Mouse (Mus musculus): ENCODE measurements around the gene Ube2h.
A peak's percentile ranks its signal among the peaks of the same experiment; 100 is the strongest.

Ube2h gene

DNA sequence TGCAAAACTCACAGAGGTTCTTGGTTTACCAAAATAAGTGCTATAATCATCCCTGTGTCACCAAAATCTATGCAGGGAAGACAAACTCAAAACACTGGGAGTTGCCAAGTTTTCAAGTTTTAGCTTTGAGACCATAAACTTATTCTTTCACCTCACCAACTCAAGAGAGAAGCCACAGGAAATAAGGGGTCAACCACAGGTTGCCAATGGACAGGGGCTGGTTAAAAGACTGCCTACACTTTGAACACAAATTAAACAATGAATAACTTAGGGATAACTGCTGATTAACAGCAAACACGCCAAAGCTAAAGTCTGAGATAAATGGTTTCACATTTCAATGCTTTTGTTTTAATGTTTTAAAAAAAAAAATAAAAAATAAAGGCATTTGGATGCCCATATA lies 5.2 kb downstream of the Ube2h start:
- DNase-seq = no peak

DNA sequence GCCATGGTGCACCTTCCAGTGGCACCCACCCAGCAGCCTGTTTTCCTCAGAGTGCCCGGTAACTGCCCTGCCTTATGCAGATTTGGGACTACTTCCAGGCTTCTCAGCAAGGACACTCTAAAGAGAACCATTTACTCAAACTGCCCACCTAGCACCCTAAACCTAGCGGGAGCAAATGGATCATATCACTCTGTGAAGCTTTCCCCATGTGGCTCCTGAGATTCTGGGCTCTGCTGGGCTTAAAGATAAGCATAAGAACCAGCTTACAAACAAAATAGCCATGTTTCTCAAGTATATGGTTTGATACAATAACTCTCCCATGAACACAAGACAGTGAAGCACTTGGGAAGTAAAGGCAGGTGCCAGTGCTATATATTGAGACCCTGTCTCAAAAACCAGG lies 11.8 kb downstream of the Ube2h start:
- DNase-seq = no peak

DNA sequence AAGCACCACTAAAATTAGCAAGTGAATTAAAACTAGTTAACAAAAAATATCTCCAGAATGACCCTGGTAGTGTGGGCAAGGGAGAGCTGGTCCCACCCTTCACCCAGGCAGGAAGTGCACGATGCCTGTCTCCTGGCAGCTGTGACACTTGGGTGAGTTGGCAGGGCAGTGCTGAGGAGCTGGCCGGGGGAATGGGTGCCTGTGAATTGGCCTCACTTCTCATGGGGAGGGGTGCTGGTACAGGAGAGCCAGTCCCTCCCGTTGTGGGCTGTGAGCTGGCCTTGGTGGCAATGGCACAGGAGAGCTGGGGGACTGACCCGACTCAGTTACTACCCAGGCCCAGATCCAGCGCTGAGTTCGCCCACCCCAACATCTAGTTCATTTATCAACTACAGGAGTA lies 16.4 kb downstream of the Ube2h start:
- DNase-seq = peak; percentile 40 to 43

DNA sequence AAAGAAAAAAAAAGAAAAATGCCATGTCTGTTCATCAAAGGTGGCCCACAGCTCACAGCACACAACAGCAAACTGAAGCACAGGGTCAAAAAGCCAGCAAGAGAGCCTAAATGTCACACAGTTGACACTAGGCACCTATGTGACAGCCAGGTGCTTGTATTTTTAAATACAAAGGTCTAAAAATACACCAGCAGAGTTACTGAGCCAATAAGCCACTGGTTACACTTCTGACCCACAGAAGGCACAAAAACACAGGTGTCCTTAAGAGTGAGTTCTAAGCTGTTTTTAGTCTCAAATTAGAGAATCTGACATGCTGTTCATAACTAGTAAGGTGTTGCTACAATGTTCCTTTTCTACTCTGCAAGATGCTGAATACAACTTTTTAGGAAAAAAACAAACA lies 17.7 kb downstream of the Ube2h start:
- no peak for DNase-seq

DNA sequence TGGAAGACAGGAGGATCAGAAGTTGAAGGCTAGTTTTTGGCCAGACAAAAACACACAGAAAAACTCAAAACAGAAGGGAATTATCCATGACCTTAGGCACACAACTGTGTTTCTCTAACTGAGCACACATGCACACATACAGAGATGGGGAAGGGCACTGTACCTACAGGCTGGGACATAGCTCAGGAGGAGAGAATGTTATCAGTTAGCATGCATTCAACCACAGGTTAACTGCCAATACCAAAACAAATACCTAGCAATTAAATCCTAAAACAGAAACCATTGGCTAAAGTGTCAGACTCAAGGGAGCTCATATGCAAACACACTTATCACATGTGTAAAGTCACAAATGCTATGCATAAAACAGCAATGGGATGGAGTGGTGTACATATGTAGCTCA lies 20.2 kb downstream of the Ube2h start:
- no peak for DNase-seq

DNA sequence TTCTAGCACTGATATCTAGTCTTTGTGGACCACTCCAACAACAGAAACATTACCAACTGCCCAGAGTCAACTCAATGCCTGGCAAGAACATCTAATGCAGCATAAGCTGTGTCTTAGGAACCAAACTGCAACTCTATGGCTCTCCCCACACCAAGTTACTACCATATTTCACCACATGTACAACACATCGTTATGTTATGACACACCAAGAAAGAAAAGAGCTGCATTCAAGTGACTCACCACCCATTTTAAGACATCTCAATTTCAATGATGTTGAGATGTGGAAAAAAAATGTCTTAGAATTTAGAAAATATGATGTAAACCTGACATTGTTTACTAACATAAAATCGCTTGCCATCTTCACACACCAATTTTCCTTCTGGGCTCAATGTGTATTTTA lies 22.0 kb downstream of the Ube2h start:
- no peak for DNase-seq

DNA sequence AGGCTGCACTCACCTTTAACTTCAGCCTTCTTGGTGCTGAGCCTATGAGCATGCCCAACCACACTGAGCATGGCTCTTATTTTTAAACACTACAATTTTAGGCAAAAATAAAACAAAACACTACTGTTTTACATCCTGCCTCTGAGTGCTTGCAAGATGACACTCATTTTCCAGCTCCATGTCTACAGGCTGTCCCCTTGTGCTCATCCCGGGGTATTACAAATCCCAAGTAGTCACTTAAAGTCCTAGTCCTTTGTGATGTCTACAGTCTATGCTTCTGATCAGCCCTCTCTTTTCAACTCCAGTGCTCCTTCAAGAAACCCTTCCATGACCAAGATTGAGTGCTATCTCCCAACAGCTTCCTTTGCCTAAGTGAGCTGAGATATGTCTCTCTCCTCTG lies 26.0 kb downstream of the Ube2h start:
- DNase-seq = no peak

DNA sequence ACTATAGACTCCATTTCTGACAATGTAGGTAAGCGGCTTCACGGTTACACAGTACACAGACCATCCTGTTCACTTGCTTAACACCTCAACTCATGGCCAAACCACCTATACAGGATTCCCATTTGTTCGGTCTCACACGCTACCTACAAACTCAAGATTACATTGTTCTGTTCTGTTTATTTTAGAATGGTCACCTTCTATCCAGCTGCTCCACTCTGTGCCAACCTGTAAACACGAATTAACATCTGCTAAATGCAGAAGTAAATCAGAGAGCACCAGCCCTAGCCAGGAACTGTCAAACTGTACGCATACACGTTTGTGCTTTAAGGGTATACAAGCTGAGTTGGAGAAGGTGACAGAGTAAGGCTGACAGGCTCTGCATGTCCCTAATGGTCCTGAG lies 27.5 kb downstream of the Ube2h start:
- DNase-seq = no peak

DNA sequence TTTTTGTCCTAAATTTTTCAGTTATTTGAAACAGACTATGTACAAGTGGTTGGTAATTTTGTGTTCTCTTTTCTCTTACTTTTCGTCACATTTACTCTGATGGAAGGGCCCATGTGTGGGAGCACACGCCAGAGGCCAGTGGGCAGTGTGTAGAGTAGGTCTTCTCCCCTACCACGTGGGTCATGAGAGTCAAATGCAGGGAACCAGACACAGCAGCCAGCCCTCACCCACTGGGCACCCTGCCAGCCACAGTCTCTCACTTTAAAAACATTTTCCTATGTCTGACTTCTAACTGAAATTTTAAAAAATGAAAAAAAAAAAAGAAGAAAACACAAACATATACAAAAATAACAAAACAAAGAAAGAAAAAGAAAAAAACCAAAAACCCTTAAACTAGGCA lies 28.0 kb downstream of the Ube2h start:
- DNase-seq = no peak

DNA sequence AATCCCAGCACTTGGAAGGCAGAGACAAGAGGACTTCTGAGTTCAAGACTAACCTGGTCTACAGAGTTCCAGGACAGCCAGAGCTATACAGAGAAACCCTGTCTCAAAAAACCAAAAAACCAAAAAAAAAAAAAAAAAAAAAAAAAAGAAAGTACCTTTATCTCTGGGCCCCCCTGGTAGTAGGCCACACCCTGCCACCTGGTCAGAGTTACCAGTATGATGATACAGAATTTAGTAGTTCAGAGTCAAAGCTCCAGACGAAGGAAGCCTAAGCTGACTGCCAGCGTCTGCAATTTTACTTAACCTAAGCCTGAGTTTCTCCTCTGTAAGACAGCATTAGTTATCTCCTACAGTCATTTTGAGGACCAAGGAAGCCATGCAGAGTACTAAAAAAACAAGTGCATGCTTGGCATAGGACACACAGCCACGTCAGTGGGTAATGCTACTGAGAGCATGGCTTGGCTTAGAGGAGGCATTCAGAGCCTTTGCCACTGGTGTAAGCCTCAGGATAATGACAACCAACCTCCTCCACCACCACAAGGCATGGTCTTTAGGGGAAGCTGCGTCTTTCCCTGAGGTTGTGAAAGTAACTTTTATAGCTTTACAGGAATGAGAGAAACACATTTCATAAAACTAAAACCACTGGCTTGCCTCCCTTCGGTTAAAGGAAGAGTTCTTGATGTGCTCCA lies 29.0 kb downstream of the Ube2h start:
- no peak for DNase-seq

DNA sequence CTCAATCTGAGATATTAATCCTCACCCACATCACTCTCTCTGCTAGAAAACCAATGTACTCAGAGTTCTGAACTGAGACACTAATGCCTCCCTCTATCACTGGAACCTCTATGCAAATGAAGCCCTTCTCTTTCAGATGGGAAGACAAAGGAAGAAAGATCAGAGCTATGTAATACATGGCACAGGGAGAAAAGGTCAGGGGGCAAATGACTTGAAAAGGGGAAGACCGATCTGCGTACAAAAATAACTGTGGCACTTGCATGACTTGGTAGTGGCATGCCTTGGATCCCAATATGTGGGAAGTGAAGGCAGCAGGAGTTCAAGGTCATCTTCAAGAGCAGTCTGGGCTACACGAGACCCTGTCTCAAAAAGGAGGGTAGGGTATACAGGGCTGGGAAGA lies 31.4 kb downstream of the Ube2h start:
- no peak for DNase-seq

DNA sequence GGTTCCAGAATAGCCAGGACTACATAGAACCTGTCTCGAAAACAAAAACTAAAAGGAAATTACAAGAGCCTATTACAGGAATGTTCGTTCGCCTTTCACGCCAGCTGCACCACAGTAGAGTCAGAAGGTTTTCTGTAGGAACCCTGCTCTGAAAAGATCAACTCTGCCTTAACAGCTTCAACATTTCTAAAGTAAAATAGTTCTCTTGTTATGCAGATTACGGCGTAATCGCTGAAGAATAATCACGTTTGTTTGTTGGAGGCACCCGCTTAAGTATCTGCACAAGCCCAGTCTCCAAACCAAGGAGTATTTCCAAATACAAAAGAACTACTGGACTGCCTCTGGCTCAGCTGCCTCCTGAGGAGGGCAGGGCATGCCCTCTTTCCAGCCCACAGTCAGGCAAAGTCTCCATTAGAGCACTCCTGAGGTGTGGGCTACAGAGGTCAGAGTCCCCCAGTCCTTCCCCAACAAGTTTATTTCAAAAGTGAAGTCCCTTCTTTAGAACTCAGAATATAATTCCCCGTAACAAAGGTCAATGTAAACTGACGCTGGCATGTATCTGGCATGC lies 31.9 kb downstream of the Ube2h start:
- no peak for DNase-seq

DNA sequence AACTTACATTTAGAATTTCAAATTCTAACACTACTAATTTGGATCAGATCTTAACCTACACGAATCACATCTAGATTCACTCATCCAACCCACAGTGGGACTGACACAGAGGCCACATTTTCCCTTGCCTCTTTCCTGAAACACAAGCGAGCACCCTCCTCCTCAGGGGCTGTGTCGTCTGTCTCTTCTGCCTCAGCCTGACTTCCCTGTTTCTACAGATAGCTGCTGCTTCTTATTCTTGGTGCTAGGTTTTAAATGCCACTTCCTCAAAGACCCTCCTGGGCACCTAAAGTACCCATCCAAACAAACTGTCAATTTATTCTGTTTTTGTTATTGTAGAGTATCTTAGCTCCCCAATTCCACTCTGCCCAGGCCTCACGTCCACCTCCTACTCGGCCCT lies 34.5 kb downstream of the Ube2h start:
- DNase-seq = no peak

DNA sequence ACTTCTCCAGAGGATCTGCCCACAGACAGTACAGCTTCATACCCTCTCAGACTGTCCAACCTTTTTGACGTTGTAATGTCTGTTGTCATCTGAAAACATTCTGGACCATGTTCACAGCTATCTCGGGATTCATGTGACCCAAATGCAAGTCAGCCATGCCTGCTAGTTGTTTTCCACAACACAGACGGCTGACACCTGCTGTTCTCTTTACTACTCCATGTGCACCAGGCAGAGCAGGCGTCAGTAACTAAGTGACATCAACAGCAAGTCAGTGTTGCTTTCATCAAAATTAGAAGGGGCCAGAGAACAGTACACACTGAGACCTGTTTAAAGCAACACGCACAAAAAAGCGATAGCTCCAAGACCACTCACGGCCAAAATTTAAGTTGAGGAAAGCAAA lies 36.9 kb downstream of the Ube2h start:
- DNase-seq = no peak

DNA sequence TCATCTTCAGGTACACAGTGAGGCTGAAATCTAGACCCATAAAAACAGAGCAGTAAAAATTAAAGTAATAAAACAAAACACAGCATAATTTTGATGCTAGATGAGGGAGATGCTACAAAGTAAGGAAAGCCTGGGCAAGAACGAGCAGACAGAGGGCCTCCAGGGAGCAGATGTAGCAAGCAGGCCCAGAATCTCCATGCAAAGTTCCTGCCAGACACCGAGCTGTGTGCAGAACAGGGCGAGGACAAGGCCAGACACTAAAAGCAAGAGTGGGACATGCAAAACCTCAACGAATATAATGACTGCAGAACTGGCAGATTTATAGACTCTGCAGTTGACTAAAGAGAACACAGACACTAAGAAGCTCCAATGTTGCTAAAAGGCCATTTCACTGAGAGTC lies 38.9 kb downstream of the Ube2h start:
- DNase-seq = no peak

DNA sequence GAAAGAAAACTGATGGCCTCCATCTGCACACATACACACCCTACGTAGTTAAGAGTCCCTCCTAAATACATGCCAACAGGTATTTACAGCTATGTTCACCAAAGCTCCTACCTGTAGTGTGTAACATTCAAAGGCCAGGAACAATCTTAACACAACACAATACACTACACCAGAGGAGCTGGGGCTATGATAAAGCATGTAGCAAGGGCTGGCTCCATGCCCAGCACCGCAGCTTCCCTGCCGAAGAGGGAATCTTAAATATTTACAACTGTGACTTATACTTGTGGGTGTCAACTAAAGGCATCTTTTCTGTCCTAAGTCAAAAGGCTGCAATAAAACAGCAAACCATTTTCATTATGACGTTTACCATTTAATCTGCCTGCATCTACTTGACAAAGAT lies 41.3 kb downstream of the Ube2h start:
- DNase-seq = no peak

DNA sequence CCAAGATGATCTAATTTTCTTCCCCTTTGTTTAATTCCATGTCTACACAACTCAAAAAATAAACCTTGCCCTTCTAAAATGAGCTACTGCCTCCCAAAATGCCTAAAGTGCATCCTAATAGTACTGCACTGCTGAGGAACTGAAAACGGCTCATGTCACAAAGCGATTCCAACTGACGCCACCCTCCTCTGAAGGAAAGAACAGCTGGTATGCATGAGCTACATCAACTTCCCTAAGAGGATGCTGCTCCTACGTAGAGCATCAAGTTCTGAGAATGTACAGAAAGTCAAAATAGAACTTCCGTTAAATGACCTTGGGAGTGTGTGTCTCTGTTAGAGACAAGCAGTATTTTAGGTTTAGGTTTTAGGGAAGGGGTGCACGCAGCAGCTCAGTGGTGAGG lies 45.1 kb downstream of the Ube2h start:
- no peak for DNase-seq

DNA sequence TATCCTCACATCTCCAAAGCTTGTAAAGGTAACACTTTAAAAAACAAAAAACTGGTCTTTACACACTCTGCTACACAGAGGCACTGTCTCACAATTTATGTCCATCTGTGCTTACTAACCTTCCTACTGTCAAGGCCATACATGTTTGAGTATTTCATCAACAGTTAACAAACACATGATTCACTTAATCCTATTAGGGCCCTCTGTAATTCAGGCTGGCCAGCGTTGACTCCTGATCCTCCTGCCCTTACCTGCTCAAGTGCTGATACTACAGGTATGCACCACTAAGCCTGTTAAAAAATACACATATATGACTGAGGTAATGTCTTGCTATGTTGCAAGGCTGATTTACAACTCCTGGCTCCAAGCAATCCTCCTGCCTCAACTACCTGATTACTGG lies 46.4 kb downstream of the Ube2h start:
- DNase-seq = no peak

DNA sequence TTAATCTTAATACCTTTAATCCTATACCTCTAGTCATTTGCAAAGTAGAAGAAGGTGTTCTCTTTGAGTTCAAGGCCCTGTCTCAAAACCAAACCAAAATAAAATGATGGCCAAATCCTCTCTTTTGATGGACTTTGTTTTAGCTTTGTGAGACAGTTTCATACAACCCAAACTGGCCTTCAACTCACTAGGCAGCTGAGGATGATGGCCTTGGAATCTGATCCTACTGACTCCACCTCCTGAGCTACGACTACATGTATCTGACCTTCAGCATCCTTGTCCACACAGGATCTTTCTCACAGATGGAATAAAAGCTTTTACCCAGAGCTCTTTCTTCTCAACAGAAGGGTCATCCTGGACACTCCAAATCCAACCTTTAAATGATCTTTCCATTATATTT lies 48.5 kb downstream of the Ube2h start:
- DNase-seq = no peak

DNA sequence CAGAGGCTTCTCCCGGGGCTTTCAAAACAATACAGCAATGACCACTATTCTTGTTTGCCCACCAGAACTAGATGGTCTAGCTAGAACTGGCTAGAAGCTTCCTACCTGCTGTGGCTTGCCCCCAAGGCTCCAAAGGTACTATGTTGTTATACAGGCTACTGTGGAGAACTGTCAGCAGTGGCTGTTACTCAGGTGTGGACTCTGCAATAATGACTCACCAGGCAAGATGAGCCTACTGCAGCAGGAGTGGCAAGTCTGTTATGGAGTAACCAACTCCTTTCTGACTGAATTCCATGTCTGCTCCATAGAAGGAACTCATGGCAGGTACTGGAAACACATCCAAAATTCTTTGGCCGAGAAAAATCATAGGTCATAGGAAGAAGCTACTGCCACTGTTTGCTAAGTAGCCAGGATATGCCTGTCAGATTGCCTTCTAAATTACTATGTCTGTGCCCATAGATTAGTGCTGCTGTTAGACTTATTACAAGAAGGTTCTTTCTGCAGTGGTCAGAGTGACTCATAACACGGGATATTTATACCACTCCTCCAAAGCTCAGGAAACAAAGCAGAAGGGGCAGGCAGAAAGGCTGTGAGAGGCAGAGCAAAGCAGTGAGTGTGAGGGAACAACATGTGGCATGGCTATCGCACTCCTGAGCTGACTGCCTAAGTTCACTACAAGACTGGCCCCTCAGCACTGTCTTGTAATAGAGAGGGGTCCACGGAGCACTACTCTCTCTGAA lies 51.9 kb downstream of the Ube2h start:
- no peak for DNase-seq

DNA sequence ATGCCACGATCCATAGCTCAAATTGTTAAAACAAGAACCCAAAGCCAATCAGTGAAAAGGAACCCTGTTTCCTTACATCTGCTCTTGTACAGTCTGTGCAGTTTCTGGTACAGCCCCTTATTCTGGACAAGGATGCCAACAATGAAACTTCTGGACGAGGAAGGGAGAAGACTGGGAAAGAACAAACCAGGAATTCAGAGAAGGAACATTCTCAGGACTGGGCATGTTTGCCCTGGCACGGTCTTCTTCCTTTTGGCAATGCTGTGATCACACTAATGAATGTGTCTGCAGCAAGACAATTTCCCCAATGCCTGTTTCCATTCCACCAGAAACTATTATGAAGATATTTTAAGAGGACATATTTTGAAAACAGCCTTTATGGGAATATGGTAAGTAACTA lies 55.6 kb downstream of the Ube2h start:
- DNase-seq = no peak

DNA sequence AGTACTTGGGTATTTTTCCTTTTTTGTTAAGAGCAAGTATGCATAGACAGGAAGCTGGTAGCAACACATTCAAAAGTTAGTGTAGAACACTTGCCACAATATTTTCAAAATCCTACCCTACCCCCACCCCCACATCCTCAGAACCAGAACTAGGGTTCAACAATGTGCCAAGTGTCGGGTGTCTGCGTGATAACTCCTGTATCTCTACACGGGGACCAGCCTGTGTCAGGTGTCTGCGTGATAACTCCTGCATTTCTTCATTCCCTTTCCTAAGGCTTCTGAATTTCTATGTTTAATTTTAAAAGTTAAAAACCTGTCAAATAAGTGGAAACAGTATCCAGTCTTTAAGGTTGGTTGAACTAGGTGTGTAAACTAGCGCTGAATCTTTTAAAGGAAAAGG lies 58.4 kb downstream of the Ube2h start:
- DNase-seq = no peak

DNA sequence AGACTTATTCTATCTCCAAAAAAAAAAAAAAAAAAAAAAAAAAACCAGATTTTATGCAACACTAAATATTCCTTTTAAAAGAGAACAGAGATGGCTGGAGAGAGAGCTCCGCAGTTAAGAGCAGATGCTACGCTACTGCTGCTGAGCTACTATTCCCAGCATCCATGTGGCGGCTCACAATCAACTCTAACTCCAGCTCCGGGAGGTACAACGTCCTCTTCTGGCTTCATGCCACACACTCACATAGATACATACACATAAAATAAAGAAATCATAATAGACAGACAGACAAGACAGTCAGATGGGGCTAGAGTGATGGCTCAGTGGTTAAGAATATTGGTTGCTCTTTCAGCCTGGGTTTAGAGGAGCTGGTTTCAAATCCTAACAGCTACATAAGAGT lies 58.9 kb downstream of the Ube2h start:
- no peak for DNase-seq

DNA sequence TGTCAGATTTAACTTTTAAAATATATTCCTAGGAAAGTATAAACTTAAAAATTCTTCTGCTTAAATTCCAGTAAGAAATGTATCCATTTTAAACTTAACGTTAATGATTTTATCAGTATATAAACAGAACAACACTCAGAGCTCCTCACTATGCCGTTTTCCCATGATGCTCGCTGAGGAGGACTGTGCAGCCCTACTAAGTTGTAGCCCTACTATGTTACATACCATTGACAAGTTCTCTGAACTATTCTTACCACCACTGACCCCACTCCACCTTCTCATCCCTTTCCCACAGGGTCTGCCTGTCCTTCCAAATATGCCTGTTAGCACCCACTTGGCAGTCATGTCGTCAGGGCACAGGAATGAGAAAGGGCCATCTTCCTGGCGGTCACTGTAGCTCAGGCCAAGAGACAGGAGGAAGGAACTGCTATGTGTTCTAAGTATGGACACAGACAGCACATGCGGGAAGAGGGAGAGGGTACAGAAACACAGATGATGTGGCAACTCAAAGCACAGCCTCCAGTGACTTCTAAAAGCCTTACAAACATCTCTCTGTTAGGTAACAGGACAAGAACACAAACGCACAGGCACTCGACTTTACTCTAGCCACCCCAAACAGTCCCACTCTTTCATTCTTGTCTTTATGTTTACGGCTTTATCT lies 60.9 kb downstream of the Ube2h start:
- DNase-seq = no peak

All from B cell, adult 2 months (primary cell).